Mouse (Mus musculus): ENCODE measurements at regions not wholly inside any gene's neighbourhood (a gene's known extent, or its start where the extent isn't known, plus 50 kb on each side); places are given as distances from the start of the nearest gene placed in this dataset.

GRCm38 (mm10) chr5:75767213-75767612, 192.5 kb downstream of the Kit start:
- DNase-seq (ENCODE audit: low spot score) = no peak

- DNase-seq (ENCODE audit: low spot score) = no peak
Observed at GRCm38 (mm10) chr5:75762374-75762773, 187.7 kb downstream of the Kit start.

- no peak for DNase-seq (ENCODE audit: low spot score)
Observed at GRCm38 (mm10) chr5:75761459-75762310, 187.0 kb downstream of the Kit start.

- DNase-seq (ENCODE audit: low spot score) = no peak
Observed at GRCm38 (mm10) chr5:75756168-75756567, 181.5 kb downstream of the Kit start.

GRCm38 (mm10) chr5:75754356-75754755, 179.6 kb downstream of the Kit start:
- no peak for DNase-seq (ENCODE audit: low spot score)

GRCm38 (mm10) chr5:75745311-75745710, 170.6 kb downstream of the Kit start:
- no peak for DNase-seq (ENCODE audit: low spot score)

GRCm38 (mm10) chr5:75744475-75745045, 169.8 kb downstream of the Kit start:
- no peak for DNase-seq (ENCODE audit: low spot score)

GRCm38 (mm10) chr5:75739336-75739735, 164.6 kb downstream of the Kit start:
- DNase-seq (ENCODE audit: low spot score) = no peak

GRCm38 (mm10) chr5:75738445-75738844, 163.7 kb downstream of the Kit start:
- no peak for DNase-seq (ENCODE audit: low spot score)

GRCm38 (mm10) chr5:75737752-75738151, 163.0 kb downstream of the Kit start:
- no peak for DNase-seq (ENCODE audit: low spot score)

- DNase-seq (ENCODE audit: low spot score) = no peak
Observed at GRCm38 (mm10) chr5:75736318-75736717, 161.6 kb downstream of the Kit start.

- no peak for DNase-seq (ENCODE audit: low spot score)
Observed at GRCm38 (mm10) chr5:75734508-75734907, 159.8 kb downstream of the Kit start.

- DNase-seq (ENCODE audit: low spot score) = no peak
Observed at GRCm38 (mm10) chr5:75734043-75734442, 159.3 kb downstream of the Kit start.

GRCm38 (mm10) chr5:75731236-75731635, 156.5 kb downstream of the Kit start:
- no peak for DNase-seq (ENCODE audit: low spot score)

- DNase-seq (ENCODE audit: low spot score) = no peak
Observed at GRCm38 (mm10) chr5:75730698-75731097, 156.0 kb downstream of the Kit start.

- no peak for DNase-seq (ENCODE audit: low spot score)
Observed at GRCm38 (mm10) chr5:75721291-75721690, 146.6 kb downstream of the Kit start.

GRCm38 (mm10) chr5:75720091-75720940, 145.6 kb downstream of the Kit start:
- no peak for DNase-seq (ENCODE audit: low spot score)

GRCm38 (mm10) chr5:75718511-75719225, 144.0 kb downstream of the Kit start:
- DNase-seq (ENCODE audit: low spot score) = no peak
